Mouse (Mus musculus) thymus, adult 18-20 months (tissue): ENCODE measurements around the gene Dnaja3.
A peak's percentile ranks its signal among the peaks of the same experiment; 100 is the strongest.

Experiments used
- DNase-seq, 2 experiments: peaks; one replicate each; pipeline ENCODE4 v3.0.0; 2022; ENCODE audit warnings: mixed read lengths in 2 of 2

Gene Dnaja3

DNA sequence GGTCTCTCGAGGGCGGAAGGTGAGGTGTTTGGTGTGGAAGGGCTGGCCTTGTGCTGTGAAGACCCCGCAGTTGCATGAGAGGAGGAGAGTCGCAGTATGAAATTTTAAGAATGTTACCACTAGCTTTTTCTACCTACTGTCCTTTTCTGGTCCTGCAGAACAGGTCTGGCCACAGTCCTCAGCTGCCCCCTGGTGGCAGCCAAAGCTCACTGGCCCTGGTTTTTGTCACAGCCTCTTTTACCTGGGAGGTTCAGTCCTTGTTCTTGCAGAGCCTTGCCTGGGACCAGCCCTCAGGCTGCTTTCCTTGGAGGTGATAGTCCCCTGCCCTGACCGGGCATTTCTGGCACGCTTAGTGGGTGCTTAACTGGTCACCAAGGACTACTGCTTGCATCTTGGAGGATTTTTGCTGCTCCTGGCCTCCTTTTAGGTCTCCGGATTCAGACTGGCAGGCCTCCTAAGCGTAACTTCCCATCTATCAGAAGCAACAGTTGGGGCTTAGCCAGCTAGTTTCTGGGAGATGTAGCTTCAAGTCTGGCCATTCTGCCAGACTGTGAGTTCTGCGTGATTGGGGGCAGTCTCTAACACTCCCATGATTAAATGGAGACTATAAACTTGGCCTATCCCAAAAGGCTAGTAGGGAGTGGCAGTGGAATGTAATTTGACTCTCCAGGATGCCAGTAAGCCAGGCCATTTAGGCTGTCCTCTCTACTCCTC is 31.8 kb upstream of the Dnaja3 start:
- DNase-seq, result peak; percentile 65 to 71

GRCm38 (mm10) chr16:4608532-4609059 is 31.2 kb upstream of the Dnaja3 start:
- no peak for DNase-seq

GRCm38 (mm10) chr16:4611193-4611592 is 28.6 kb upstream of the Dnaja3 start:
- no peak for DNase-seq

GRCm38 (mm10) chr16:4611676-4612075 is 28.1 kb upstream of the Dnaja3 start:
- no peak for DNase-seq

DNA sequence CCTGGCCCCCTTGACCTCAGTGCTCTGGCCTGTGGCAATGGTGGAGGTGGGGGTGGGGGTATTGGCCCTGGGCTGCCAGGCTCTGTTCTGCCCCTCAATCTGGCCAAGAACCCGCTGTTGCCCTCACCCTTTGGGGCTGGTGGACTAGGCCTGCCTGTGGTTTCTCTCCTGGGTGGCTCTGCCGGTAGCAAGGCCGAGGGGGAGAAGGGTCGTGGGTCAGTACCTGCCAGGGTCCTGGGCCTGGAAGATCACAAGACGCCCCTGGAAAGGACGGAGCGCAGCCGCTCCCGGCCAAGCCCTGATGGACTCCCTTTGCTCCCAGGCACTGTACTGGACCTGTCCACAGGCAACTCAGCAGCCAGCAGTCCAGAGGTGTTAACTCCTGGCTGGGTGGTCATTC is 26.1 kb upstream of the Dnaja3 start:
- DNase-seq, result no peak

- no peak for DNase-seq
Measured at GRCm38 (mm10) chr16:4614639-4615038, 25.1 kb upstream of the Dnaja3 start.

GRCm38 (mm10) chr16:4615297-4615696 is 24.5 kb upstream of the Dnaja3 start:
- DNase-seq, result no peak

- no peak for DNase-seq
Measured at GRCm38 (mm10) chr16:4616829-4617228, 23.0 kb upstream of the Dnaja3 start.

DNA sequence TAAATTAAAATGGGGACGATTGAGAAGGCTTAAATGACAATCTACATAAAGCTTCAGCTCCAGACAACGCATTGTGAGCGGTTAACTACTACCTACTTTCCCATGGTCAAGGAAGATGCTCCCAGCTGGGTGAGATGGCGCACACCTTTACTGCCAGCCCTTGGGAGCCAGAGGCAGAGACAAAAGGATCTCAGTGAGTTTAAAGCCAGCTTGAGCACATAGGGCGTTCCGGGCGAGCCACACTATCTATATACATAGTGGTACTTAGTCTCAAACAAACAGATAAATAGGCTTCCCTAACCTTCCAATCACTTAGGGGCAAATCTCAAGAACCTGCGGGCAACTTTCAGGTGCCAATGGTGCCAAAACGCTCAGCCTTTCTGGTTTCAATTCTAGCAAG is 15.7 kb upstream of the Dnaja3 start:
- no peak for DNase-seq

DNA sequence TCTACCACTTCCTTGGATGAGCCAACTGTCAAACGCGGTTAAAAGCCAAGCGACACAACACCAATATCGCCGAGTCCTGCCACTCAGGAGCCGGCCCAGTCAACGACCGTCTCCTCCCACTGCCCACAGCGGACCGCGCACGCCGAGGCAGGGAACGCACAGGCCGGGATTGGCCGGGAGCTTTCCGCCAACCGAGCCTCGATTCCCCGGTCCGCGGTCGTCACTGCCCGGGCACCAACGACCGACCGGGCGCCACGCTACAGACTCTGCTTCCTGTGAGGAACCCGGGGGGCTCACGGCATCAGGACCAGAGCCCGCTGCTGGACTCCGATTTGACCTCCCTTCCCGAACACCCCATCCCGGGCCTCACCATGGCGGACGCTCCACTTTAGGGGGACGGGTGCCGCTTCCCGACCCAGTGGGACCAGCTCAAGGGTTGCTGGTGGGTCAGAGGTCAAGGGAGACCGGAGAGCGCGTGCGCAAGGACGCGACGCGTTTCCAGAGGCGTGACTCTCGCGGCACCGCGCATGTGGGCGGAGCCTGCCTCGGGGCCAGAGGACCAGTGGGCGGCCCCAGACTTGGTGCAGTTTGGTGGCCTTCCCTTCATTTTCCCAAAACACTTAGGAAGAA is 15.2 kb upstream of the Dnaja3 start, which contains the start of gene Pam16:
Gene Pam16 (minus strand): TSS at position 508 of the 630 bp plus-strand sequence.
- DNase-seq, result peak; percentile 81 to 86

DNA sequence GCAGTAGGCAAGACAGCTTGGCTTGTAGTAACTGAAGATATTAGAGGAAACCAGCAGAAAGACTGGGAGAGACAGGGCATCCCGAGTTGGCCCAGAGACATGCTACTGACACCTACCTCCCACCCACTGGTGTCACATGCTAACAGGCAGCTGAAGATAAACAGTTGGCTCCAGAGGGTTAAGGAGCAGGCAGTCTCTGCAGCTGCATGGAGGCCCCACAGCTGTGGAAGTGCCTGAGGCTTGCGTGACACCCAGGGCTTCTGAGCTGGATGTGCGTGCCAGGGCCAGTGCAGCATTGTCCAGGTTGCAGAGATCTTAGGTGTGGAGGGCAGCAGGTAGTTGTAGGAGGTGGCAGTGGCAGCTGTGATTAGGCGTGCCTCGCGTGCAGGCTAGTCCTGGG is 12.7 kb upstream of the Dnaja3 start:
- DNase-seq, result no peak

DNA sequence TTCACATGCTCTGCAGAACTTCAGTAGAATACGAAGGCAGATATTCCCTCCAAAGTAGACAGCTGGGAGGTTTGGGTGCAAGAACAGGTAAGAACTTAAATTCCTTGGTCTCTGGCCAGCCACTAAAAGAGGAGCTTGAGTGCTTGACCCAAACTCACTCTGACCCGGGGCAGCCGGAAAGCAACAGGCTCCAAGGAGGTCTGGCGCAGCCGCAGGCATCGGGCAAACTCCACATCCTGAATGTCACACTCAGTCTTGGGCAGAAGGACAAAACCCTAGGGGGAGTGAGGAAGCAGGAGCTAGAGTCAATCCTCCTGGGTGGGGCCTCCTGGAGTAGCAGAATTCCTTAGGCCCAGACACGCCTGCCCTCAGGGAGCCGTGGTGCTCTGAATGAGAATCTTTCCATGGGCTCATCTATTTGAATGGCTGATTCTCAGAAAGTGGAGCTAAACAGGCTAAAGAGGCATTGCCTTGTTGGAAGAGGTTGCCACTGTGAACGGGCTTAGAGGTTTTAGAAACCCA is 10.8 kb upstream of the Dnaja3 start:
- DNase-seq, result no peak

DNA sequence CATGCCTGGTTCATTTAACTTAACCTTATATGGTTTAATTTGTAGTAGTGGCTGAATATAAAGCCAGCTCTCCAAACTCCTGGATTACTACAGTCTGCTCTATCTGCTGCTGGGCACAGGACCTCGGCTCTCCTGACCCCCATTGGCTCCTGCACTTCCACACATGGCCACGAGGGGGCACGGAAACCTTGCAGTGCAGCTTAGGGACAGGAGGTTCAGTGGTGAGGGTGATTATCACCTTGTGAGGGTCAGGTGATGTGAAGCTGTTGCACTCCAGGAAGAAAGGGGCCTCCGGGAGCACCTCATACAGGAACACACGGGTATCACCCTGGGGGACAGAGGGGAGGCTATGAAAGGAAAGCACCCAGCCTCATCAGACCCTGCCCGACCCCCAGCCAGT is 9.8 kb upstream of the Dnaja3 start:
- DNase-seq, result peak; percentile 48 to 62

DNA sequence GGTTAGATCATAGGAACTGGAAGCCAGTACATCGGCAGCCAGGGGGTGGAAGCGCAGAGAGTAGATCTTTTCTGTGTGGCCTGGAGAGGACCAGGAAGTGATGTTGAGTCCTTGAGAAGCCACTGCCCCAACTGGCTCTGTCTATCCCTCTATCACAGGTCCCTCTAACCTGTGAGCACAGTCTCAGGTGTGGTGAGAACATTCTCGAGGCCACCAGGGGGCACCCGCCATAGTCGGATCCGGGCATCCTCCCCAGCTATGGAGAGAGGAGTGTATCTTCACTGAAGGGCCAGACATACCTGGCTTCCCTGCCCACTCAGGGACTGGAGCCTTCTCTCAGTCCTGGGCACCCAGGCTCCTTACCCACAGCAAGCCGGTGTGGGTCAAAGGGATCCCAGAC is 7.7 kb upstream of the Dnaja3 start:
- no peak for DNase-seq

DNA sequence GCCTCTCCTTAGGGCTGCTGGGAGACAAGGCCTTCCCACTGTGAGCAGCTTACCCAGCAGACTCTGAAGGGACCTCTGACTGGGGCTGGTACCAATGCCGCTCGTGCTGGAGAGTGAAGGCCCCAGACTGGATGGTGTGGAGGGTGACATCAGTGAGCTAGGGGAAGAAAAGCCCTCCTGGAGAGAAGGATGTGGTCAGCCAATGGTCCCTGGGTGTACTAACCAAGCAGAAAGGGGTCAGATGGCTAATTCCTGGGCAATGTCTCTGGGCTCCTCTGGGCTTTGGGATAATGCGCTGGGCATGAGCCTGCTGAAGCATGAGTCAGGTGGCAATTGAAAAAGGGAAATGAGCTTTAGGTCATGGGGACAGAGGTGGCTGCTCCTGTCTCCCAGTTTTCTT is 6.1 kb upstream of the Dnaja3 start:
- DNase-seq, result no peak

GRCm38 (mm10) chr16:4634681-4635080 is 5.1 kb upstream of the Dnaja3 start:
- no peak for DNase-seq

DNA sequence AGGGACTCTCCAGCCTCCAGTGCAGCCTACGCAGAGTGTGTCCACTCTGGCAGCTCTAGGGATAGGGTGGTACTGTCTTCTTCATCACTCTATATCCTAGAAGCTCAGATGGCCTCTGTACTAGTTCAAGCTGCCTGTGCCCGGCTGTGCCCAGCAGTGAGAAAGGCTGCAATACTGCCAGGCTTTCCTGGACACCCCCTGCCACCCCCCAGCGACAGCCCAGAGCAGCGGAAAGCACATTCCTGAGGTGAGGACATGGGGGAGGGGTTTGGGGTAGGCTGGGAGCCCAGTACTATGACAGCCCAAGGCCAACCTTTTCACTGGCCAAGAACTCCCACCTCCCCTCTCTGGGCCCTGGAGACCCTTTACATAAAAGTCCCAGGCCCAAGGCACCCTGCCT is 4.0 kb upstream of the Dnaja3 start:
- DNase-seq, result no peak

DNA sequence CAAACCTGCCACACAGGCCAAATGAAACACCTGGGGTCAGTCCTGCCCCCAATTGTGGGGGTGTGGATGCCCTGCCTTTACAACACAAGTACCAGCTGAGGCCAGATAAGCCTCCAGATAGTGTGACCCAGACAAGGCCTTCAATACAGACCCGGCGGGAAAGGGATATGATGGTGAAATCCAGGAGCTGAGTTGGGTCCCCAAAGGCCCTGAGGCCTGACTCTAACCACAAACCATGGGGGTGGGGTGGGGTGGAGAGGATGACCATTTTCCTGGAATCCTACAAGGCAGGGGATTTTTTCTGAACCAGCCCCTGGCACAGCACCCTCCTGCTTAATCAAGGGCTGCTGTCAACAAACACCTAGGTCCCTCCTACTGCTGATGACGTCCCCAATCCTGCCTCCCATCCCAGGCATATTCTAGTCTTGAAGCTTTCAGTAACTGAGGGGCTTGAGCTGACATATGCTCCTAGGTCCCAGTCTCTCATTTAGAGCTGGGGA is 848 bp upstream of the Dnaja3 start:
- DNase-seq, result no peak

DNA sequence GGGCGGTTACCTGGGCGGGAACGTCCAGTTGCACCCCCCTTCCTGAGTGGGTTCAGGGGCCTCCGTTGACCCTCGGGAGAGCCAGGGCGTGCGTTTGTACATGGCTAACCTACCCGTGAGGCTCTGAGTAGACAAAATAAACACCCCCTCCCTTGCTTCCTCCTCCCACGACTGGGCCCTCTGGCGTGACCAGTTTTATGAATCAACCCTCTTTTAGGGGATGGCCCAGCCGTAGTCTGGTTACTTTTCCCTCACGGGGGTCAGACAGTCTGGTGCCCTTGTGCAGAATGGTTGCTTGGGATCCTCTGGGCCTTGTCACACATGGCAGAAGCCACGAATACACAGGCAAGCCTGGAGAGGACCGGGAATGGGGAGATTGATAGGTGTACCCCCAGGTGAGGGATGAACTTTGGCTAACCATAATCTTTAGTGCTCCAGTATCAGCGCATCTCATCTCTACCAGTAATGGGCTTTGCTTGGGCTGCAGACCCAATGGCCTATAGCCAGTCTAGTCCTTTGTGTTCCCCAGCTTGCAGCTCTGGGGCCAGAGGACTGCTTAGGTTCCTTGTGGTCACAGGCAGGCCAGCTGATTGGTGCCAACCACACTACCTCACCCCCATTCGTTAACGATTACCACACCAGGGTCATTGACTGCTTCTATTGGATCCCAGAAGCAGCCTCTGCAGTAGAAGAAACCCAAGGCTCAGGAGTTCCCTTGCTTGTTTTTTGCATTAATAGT is 647 bp downstream of the Dnaja3 start:
- DNase-seq, result no peak

DNA sequence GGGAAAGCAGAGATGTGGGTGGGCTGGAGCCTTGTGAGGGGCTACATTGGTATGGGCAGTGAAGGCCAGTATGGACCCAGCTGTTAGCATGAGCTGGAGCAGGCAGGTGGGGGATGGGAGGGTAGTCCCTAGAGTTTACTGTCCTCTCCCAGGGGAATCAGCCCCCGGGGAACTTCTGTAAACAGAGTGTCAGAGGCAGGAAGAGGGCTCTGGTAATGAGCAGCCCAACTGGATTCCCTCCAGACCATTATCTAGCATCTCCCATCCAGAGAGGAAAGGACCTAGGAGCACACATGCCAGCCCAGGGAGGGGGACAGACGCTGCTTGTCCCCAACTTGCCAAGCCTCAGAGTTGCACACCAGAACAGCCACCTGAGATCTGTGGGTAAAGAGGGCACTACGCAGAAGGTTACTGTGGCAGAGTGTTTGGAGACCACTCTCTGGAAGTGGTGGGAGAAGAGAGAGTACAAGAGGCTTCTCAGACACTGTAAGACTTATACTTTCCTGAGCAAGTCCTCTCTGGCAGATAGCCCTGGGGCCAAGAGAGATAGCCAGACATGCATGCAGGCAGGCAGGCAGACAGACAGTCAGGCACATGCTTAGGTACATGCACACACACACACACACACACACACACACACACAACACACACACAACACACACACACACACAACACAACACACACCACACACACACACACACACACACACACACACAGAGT is 1.5 kb downstream of the Dnaja3 start:
- DNase-seq, result no peak

DNA sequence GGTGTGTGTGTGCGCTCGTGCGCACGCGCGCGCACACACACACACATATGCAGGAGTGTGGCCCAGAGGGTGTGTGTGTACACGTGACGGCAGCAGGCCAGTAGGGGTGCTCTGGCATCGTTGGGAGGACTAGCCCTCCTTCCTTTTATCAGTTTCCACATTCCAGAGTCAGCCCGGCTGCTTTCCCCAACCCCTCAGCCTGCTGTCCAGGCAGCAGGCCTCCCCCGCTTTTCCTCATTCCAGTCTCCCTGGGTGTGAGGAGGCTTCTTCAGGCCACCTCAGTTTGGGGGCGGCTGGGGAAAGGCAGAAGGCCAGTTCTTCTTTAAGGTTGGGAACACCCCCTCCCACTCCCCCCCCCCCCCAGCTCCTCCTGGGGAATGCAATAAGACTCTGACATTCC is 2.4 kb downstream of the Dnaja3 start:
- DNase-seq, result no peak

DNA sequence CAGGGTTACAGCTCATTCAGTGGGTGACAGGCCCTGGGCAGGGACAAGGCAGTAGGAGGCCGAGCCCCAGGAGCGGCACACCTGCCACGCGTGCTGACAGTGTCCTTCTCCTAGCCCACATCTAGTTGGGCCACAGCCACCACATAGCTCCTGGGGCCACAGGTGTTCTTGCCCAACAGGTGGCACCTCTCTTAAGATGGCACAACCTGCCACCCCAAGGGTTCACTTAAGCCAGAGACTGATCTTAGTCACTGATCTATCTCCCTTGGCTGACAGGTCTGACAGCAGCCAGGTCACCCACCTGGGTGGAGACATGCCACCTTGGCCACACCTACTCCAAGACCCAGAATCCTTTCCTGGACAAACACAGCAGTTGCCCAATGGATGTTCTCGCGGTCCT is 3.1 kb downstream of the Dnaja3 start:
- DNase-seq, result no peak
